Mouse (Mus musculus) kidney, postnatal 25 days (tissue): ENCODE results near the gene Gpr108.

ENCODE experiments used
- DNase-seq, 2 experiments: peaks; one replicate each; pipeline ENCODE4 v3.0.0; 2021; ENCODE audit warnings: mixed read lengths in 2 of 2

The Gpr108 gene

DNA sequence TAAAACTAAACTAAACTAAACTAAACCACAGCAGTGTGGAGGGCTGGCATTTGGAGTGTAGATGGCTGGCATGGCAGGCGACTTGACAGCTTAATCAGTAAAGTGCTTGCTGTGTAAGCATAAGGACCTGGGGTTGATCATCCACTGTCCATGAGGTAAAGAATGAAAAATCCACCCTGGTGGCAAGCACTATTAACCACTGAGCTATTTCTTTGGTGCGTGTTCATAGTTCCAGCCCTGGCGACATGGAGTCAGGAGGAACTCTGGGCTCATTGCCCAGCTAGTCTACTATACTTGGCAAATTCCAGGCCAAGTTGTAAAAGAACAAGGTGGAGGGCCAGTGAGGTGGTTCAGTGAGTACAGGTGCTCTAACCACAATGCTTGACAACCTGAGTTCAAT, 40.3 kb downstream of the Gpr108 start:
- peak; percentile 68 to 72 for DNase-seq

DNA sequence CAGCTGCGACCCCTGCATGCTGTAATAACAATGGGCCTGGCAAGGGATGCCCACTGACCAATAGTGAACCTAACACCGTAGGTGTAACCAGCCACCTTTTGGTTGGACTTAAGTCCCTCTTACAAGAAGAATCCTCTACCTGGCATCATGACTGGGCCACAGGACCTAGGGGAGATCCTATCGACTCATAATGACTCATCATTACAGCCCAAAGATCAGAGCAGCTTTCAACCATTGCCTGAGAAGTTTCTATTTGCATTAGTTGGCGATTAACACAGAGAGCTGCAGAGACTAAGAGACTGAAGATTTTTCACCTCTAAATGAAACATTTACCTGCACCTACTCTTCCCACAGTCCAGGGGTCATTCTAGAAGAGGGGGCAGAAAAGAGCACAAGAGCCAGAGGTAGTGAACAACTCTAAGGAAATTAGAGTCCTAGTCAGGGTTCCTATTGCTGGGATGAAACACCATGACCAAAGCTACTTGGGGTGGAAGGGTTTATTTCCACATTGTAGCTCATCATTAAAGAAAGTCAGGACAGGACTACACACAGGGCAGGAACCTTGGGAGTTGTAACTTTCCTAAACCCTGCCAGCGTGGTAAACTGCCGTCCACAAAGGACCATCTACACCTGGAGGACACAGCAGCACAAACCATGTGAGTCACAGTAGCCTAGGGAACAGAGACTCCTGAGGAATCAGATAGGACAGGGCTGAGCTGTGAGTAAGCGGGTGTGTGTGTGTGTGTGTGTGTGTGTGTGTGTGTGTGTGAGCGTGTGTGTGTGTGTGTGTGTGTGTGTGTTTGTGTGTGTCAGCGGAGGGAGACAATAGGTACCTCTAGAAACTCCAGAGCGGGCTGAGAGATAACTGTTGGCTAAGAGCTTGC, 46.2 kb downstream of the Gpr108 start:
- no peak for DNase-seq

- no peak for DNase-seq
Observed at GRCm38 (mm10) chr17:57198252-57198651, 50.0 kb downstream of the Gpr108 start.

DNA sequence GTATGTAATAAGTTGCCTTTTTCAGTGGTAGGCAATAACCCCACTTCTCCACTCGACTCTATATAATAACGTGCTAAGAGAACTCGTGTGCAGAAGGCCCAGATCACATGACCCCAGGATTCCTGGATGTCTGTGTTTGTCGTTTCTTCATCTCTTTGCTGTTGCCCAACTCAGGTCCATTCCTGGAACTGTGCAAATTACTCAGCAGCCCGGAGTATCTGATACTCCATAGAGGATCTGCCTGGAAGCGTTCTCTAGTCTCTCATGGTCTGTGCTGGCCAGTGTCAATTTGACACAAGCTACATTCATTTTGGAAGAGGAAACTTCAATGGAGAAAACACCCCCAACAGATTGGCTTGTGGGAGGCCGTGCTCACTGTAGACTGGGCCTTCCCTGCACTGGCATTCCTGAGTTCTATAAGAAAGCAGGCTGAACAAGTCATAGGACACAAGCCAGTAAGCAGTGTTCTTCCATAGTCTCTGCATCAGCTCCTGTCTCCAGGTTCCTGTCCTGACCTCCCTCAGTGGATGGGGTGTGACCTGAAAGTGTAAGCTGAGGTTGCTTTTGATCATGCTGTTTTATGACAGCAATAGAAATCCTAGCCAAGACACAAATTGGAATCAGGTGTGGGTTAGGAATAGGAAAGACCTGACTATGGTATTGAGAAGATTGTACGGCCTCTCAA, 52.8 kb downstream of the Gpr108 start:
- DNase-seq: no peak

GRCm38 (mm10) chr17:57194771-57195170, 53.5 kb downstream of the Gpr108 start:
- no peak for DNase-seq

- no peak for DNase-seq
Observed at GRCm38 (mm10) chr17:57194041-57194507, 54.2 kb downstream of the Gpr108 start, which contains the start of gene Tnfsf14. Gene Tnfsf14, minus strand, starts transcription at chr17:57194177.

GRCm38 (mm10) chr17:57188510-57189192, 59.6 kb downstream of the Gpr108 start:
- no peak for DNase-seq

- no peak for DNase-seq
Observed at GRCm38 (mm10) chr17:57185641-57186040, 62.6 kb downstream of the Gpr108 start.
